Mouse (Mus musculus) adrenal gland, postnatal 10 days (tissue): ENCODE results near the gene Ttc16. TPM values are rescaled to one million over a fixed set of nuclear protein-coding genes. Genes with fewer than 3 reads are reported as not detected.

ENCODE experiments used
- DNase-seq: peaks from one replicate; pipeline ENCODE4 v3.0.0; 2021; ENCODE audit warnings: mixed read lengths
- total RNA-seq, 2 experiments: library from RNA; stranded (reverse); gene quantifications; 2 replicates each; pipeline ENCODE4 v1.2.3; 2021

The Ttc16 gene
- total RNA-seq, 2 experiments from 2014 or later, result 0.15 TPM; not detected in 1

GRCm38 (mm10) chr2:32744272-32744982, 31.0 kb downstream of the Ttc16 start:
- DNase-seq, result peak; percentile 30

GRCm38 (mm10) chr2:32742173-32742531, 33.3 kb downstream of the Ttc16 start:
- peak; percentile 20 for DNase-seq

DNA sequence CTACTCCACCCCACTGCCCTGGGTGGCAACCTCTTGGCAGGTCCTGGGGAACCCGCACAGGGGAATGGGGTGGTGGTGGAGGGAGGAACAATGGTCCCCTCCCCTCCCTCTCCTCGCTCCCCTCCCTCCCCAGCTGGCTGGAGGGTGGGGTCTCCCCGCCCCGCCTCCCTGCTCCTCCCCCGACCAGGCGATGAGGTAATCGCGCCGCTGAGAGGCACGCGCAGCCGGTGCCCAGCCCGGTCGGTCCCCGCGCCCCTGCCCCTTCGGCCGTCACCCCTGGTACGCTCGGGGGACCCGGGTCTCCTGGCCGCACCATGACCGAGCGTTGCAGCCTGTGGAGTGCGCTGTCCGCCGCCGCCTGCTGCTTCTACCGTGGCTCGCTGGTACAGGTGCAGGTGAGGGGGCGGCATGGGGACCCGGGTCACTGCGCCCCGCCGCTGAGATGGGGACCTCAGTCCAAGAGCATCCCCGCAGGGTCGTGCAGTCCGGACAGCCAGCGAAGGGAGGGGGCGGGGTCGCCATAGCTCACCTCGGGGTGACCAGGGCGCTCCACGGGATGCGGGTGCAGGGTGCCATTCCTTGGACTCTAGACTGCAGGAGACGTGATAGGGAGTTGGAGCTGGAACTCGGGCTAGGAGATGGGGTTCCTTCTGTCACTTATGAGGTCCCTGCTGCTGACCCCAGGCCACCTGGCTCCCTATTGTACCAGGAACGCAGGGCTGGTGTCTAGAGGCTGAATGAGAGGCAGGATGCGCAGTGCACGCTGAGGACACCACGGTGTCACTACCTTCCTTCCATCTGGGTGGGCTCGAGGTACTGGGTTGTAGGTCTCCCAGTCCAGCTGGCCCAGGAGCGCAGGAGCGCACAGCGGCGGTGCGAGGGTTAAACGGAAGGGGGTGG, 33.9 kb downstream of the Ttc16 start:
- DNase-seq, result peak; percentile 47

GRCm38 (mm10) chr2:32740916-32741272, 34.5 kb downstream of the Ttc16 start, which contains the start of gene 6330409D20Rik:
TSS of gene 6330409D20Rik (minus strand) at chr2:32741016.
- no peak for DNase-seq

DNA sequence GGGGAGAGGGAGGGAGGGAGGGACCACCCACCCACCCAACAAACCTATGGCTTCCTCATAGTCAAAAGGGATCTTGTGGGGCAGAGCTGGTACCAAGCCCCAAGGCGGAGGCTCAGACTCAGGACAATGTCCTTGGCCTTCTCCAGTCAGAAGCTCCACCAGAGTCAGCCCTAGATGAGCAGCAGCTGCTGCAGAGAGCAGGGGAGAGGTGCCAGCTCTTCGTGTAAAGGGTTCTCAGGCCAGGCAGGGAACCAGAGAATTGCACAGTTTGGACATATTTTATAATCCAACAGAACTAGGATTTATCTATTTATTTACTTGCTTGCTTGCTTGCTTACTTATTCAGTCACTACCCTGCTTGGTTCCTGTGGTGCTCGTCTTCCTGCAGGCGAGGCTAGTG, 36.1 kb downstream of the Ttc16 start:
- DNase-seq, result peak; percentile 36

GRCm38 (mm10) chr2:32737008-32737407, 38.4 kb downstream of the Ttc16 start:
- DNase-seq, result no peak

- DNase-seq, result no peak
Measured at GRCm38 (mm10) chr2:32736306-32736829, 39.1 kb downstream of the Ttc16 start.

DNA sequence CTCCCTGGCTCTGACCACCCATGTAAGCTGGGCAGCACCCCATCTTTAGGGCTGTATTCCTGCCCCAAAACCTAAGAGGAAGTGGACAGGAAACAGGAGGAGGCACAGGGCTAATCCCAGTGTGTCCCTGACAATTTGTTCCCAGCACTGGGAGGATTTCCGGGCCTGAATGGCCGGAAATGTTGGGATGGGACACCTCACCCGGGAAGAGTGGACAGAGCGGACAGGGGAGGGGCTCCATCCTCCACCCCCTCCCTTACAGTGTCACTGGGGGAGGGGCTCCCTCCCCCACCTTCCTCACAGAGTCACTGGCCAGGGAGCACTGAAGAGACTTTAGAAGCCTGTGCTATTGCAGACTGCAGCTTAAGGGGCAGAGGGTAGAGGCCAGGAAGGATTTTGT, 40.5 kb downstream of the Ttc16 start:
- DNase-seq, result peak; percentile 63

- no peak for DNase-seq
Measured at GRCm38 (mm10) chr2:32734480-32734879, 41.0 kb downstream of the Ttc16 start.

DNA sequence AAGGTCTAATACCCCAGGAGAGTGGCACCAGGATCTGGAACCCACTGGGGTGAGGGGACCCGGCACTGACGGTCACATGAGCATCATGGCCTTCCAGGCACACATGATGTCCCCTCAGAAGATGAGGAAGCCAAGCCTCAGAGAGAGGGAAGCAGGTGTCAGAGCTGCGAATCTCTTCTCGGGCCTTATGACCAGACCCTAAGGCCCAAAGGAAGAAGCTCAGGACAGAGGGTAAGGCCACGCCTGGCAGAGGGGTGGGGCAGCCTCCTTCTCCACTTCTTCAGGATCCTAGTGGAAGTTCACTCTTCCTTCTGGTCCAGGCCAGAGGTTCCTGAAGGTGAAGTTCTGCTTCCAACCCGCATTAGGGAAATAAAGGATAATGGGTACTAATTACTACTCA, 42.7 kb downstream of the Ttc16 start:
- no peak for DNase-seq

GRCm38 (mm10) chr2:32731911-32732310, 43.5 kb downstream of the Ttc16 start:
- DNase-seq, result no peak

DNA sequence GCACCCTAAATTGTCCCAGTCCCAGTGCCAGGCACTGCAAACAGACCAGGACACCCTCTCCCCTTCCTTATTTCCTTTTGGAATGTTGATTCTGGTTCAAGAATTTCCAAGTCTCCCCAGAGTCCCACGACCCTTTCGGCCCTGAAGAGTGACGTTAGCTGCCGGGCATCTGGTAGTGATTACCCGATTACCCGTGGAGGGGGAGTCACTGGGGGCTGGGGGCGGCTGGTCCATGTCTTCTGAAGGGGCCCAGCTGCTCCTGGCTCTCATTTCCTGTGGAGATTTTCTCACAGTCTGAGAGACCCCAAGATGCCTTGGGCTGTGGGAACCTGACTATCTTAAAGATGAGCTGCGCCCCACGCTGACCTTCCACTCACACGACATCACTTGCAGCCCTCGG, 44.6 kb downstream of the Ttc16 start:
- no peak for DNase-seq

- no peak for DNase-seq
Measured at GRCm38 (mm10) chr2:32729547-32729946, 45.9 kb downstream of the Ttc16 start.

- DNase-seq, result peak; percentile 63
Measured at GRCm38 (mm10) chr2:32728463-32728862, 47.0 kb downstream of the Ttc16 start.

DNA sequence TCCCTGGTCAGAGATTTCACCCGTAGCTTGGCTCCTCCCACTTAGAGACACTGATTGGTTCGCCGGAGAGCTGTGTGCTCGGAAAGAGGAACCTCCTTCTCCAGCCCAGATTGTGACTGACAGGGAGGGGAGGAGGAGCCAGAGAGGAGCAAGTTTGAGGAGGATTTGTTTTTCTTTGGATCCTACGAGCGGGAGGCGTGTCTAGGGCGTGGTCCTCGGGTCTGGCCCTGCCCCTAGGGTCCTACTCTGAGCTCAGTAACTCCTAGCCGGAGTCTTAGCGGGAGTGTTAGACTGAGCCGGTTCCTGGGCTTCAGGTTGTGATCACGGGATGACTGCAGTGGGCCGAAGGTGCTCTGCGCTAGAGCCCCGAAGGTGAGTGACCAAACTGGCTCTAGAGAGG, 48.0 kb downstream of the Ttc16 start:
- peak; percentile 94 for DNase-seq

DNA sequence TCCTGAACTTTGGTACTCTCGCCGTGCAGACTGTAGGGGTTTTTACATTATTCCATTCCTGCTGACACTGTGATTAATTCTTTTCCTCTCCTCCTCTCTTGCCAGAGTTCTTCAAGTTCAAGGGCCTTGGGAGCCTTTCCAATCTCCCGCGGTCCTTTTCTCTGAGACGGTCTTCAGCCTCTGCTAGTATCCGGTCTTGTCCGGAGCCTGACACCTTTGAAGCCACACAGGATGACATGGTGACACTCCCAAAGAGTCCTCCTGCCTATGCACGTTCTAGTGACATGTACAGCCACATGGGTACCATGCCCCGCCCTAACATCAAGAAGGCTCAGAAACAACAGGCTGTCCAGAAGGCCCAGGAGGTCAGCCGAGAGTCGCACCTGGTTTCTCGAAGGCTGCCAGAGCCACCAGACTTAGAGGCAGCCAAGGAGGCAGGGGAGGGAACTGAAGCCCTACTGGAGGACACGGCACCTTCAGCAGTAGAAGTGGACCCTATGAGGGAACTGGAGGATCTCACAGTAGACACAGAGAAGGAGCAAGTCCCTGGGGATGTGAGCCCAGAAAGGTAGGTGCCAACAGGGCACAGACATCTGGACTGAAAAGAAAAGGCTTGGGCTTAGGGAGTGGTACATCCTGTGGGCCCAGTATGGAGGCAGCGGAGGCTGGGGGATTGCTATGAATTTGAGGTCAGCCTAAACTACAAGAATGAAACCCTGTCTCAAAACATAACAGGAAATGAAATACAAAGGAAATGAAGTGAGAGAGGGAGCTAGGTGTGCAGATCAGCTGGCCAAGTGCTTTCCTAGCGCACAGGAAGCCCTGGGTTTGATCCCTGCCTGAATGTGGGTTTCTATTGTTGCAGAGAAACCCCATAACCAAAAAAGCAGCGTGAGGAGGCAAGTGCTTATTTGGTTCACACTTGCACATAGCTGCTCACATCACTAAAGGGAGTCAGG, 50.3 kb downstream of the Ttc16 start:
- DNase-seq, result peak; percentile 57

DNA sequence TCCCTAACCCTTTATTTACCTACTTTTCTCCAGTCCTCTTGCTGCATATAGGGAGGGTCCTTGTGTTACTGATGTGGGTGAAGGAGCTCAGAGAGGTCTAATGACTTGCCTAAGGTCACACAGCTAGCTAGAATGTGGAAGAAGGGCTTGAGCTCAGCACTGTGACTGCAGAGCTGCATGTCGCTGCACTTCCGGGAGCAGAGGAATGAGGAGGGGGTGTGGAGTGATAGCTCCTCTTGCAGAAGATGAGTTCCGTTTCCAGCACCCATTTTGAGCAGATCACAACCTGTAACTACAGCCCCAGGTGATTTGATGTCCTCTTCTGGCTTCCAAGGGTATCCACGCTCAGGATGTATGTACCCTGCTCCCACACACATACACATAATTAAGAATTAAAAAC, 51.3 kb downstream of the Ttc16 start:
- no peak for DNase-seq

GRCm38 (mm10) chr2:32722581-32722980, 52.9 kb downstream of the Ttc16 start:
- no peak for DNase-seq

- no peak for DNase-seq
Measured at GRCm38 (mm10) chr2:32722046-32722445, 53.4 kb downstream of the Ttc16 start.

DNA sequence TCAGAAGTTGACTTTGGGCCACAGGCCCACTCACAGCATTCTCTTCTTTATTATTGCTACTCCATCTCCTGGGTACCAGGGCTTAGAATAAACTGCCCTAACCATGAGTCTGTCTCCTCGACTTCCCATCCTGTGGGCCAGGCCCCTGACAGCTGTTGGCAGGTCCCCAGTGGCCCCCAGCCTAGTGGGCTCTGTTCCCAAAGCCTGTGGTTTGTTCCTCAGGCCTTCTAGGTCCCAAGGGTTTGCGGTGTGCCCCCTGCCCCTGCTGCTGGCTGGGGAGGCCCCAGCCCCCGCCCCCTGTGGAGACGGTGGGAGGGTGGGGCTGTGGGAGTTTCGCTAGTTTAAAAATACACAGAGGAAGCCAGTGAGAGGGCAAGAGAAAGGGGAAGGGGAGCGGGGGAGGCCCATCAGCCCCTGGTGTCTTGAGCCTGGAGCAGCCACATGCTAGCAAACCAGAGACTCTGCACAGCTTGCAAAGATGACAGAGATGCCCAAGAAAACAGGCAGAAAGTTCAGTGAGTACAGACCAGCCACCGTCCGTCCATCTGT, 54.7 kb downstream of the Ttc16 start, which contains the start of gene Sh2d3c:
Sh2d3c (plus strand) TSS at position 375 of the 549 bp plus-strand sequence.
- no peak for DNase-seq

DNA sequence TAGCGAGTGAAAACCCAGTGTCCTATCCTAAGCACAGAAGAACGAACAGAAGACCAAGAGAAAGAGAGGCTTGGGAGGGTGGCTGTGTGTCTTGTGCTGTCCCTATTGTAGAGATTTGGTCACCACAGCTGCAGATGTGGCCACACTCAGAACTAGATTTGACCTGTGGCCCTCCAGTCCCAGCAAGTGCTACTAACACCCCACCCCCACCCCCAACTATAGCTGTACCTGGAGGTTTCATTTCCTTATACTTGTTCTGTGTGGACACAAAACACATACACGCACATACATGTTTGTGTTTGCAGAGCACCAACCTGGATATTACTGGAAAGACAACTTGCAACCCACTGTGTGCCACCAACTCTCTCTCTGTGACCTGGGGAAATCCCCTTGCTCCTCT, 55.4 kb downstream of the Ttc16 start:
- DNase-seq, result no peak

- no peak for DNase-seq
Measured at GRCm38 (mm10) chr2:32718761-32719160, 56.7 kb downstream of the Ttc16 start.
